Comparison of ENCODE assay signal across 8 mouse cellular contexts in genomic region chr11:102880585-102881313, GRCm38 (mm10). TPM values are rescaled to one million over a fixed set of nuclear protein-coding genes. Genes with fewer than 3 reads are reported as not detected.
DNase-seq lines count a peak whose midpoint lies in the region; ATAC-seq lines count a peak whose summit lies in the region.

TSS of gene Eftud2 (minus strand) at chr11:102880985.
TSS of gene Ccdc103 (plus strand) at chr11:102881204.

- H3K36me3 ChIP-seq in megakaryocyte, embryonic 14.5 days (replicated peaks; ENCODE audit: low read length) = peaks cover 21% of the 10 kb centered on the region

- H3K4me3 ChIP-seq in megakaryocyte, embryonic 14.5 days (replicated peaks) = peak within 1 kb of the TSS; percentile 92

- H3K27me3 ChIP-seq in megakaryocyte, embryonic 14.5 days (replicated peaks) = peaks cover 30% of the 10 kb centered on the region

- peak; percentile 94 for DNase-seq in ZHBTc4 (ENCODE audit: low read depth, low spot score)
- peak; percentile 87 to 88 for DNase-seq in gastrocnemius, adult 8-10 months (ENCODE audit: low spot score in 2 of 2)
- peak; percentile 87 for DNase-seq in hindlimb bud, embryonic 11.5 days (ENCODE audit: extremely low spot score, low read depth, low spot score)
- peak; percentile 88 to 97 for DNase-seq in left cerebral cortex, adult 8-10 months (ENCODE audit: low spot score in 2 of 2)
- peak; percentile 95 for DNase-seq in right cerebral cortex, postnatal 10 days (ENCODE audit: low spot score in 2 of 2)
- peak; percentile 94 for DNase-seq in urinary bladder, postnatal 25 days (ENCODE audit: low spot score)

- peak; percentile 87 for ATAC-seq in common myeloid progenitor, adult 5-6 weeks (replicated peaks; ENCODE audit: low read depth, poor library complexity, severe bottlenecking)

- H3K4me1 ChIP-seq in megakaryocyte, embryonic 14.5 days = peaks cover 29% of the 10 kb centered on the region

- no peaks in the 10 kb centered on the region for H3K9me3 ChIP-seq in megakaryocyte, embryonic 14.5 days

RNA-seq across cellular contexts. Expression of gene Eftud2, which starts in this region (rescaled TPM):
- 143 and 191 TPM in 2 replicates for total RNA-seq in common myeloid progenitor, adult 5-6 weeks (2017)
- total RNA-seq in gastrocnemius, adult 8-10 months (2022) = 10 to 100 TPM; 19.9 to 25.3 (median 23.8) TPM
- 100 to 1,000 TPM; 114 to 136 (median 127) TPM for total RNA-seq in left cerebral cortex, adult 8-10 months (2022)
- polyA plus RNA-seq in megakaryocyte, embryonic 14.5 days (2012; ENCODE audit: insufficient read depth, low replicate concordance) = 23.2 and 87.1 TPM in 2 replicates

RNA-seq across cellular contexts. Expression of gene Ccdc103, which starts in this region (rescaled TPM):
- not detected in 2 replicates for total RNA-seq in common myeloid progenitor, adult 5-6 weeks (2017)
- not detected for total RNA-seq in gastrocnemius, adult 8-10 months (2022)
- 1 to 10 TPM; 2.1 to 3.6 (median 2.2) TPM for total RNA-seq in left cerebral cortex, adult 8-10 months (2022)
- polyA plus RNA-seq in megakaryocyte, embryonic 14.5 days (2012; ENCODE audit: insufficient read depth, low replicate concordance) = not detected in 2 replicates

Comparison
In these comparisons a context has a peak if more than half of its experiments do, and no peak if none do; other contexts are left out.
1. Peak in every context shown above with its lines: DNase-seq, ATAC-seq and H3K4me3 ChIP-seq.